Mouse (Mus musculus) liver, embryonic 14.5 days (tissue): ENCODE results near the gene 2900011O08Rik. TPM values are rescaled to one million over a fixed set of nuclear protein-coding genes. Genes with fewer than 3 reads are reported as not detected.

Experiments
- ATAC-seq: fragments of 200-750 bp; cut with Nextera tagmentation; 2 replicates; pipeline ENCODE4 v1.8.0; 2017; ENCODE audit warnings: moderate number of reproducible peaks, mild to moderate bottlenecking, moderate library complexity; ENCODE audit not compliant: insufficient read depth
- DNase-seq, 3 experiments: peaks; one replicate each; pipeline ENCODE4 v3.0.0-alpha.2; 2012 to 2013; ENCODE audit warnings: low read depth in 3 of 3, low spot score in 3 of 3
- H3K27ac ChIP-seq: fragments of 300-500 bp; sonication (generic); 2 replicates; pipeline ENCODE4 v1.5.1; 2014; ENCODE audit warnings: moderate library complexity, mild to moderate bottlenecking, control low read depth, inconsistent platforms
- H3K27me3 ChIP-seq: fragments of 300-500 bp; sonication (generic); 2 replicates; pipeline ENCODE4 v1.6.1; 2014; ENCODE audit warnings: mild to moderate bottlenecking, low read length, moderate library complexity; ENCODE audit not compliant: control insufficient read depth, insufficient read depth
- H3K36me3 ChIP-seq: fragments of 300-500 bp; sonication (generic); replicated peaks from 2 replicates; pipeline ENCODE4 v1.6.1; 2014; ENCODE audit warnings: low read depth; ENCODE audit not compliant: control insufficient read depth, insufficient read depth
- H3K4me1 ChIP-seq, 2 experiments: fragments of 200-500 bp in 1 of 2; fragments of 300-500 bp in 1 of 2; sonication (generic) in 1 of 2; replicated peaks; 2 replicates each; pipeline ENCODE4 v1.6.1; 2012 to 2014; ENCODE audit warnings: antibody characterized with exemption in 1 of 2, inconsistent platforms in 1 of 2, low read length in 1 of 2; ENCODE audit not compliant: control insufficient read depth in 2 of 2, insufficient read depth in 2 of 2
- H3K4me2 ChIP-seq: fragments of 300-500 bp; sonication (generic); 2 replicates; pipeline ENCODE4 v1.6.1; 2014; ENCODE audit warnings: low read depth, mild to moderate bottlenecking, control low read depth, moderate library complexity
- H3K4me3 ChIP-seq, 2 experiments: fragments of 200-500 bp in 1 of 2; fragments of 300-500 bp in 1 of 2; sonication (generic) in 1 of 2; 2 replicates each; pipeline ENCODE4 v1.5.1; 2012 to 2014; ENCODE audit warnings: low read depth in 2 of 2, low read length in 2 of 2, mild to moderate bottlenecking in 2 of 2, control low read depth in 1 of 2, inconsistent platforms in 1 of 2, moderate library complexity in 1 of 2; ENCODE audit not compliant: insufficient read depth in 1 of 2
- H3K9ac ChIP-seq: fragments of 300-500 bp; sonication (generic); replicated peaks from 2 replicates; pipeline ENCODE4 v1.6.1; 2014; ENCODE audit warnings: mild to moderate bottlenecking, control low read depth, moderate library complexity
- H3K9me3 ChIP-seq: fragments of 300-500 bp; sonication (generic); 2 replicates; pipeline ENCODE4 v1.6.1; 2016; ENCODE audit warnings: low read length, mixed read lengths; ENCODE audit not compliant: control insufficient read depth
- CTCF ChIP-seq: IDR thresholded peaks from 2 replicates; pipeline ENCODE4 v1.5.1; 2016; ENCODE audit warnings: antibody characterized with exemption, low read depth, control low read depth
- EP300 ChIP-seq: IDR thresholded peaks from 2 replicates; pipeline ENCODE4 v1.6.1; 2016; ENCODE audit warnings: antibody characterized with exemption, low read depth
- WGBS: fragments of 180-500 bp; shearing (Covaris S2); extraction: QIAGEN DNeasy Blood & Tissue Kit; methylation state at CpG from one replicate; pipeline ENCODE4 v1.1.7; 2014; ENCODE audit not compliant: insufficient replicate concordance; 5-methylcytosine and 5-hydroxymethylcytosine counted together
- polyA plus RNA-seq, 2 experiments: library from polyadenylated mRNA; depleted of rRNA in 1 of 2; stranded (reverse) in 1 of 2; unstranded in 1 of 2; fragments of >200 nt; fragmentation: Nextera tagmentation in 1 of 2; extraction: Ambion mirVana in 1 of 2; gene quantifications; 2 replicates each; pipeline versions ENCODE4 v1.2.1 to v1.2.3; 2012 to 2014

2900011O08Rik gene
- polyA plus RNA-seq, 2 experiments = 0.08 to 0.11 TPM

DNA sequence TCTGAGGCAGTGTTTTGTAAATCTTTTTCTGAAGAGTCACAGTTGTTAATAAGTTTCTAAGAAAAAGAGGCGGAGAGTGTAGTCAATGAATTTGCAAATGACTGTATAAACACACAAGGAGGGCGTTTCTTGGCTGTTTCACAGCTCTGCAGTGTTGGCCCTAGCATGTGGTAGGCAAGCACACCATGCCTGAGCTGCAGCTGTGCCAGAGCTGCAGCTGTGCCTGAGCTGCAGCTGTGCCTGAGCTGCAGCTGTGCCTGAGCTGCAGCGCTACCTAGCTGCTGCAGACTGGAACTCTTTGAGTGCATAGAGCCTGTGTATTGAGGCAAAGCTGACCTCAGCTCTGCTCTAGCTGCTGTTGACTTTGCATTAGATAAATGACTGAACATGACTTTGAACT lies 17.8 kb downstream of the 2900011O08Rik start:
- H3K36me3 ChIP-seq = no peaks in the 10 kb centered on the region
- no peak overlapping the region for H3K27ac ChIP-seq
- no peaks in the 10 kb centered on the region for H3K4me1 ChIP-seq
- ATAC-seq (peak; percentile 50; the same call in 1 of the 2 replicates), DNase-seq (no peak)
- no peaks in the 10 kb centered on the region for H3K9me3 ChIP-seq
- no peak overlapping the region for H3K9ac ChIP-seq
- WGBS = 36% methylated on average over 3 of the region's 3 CpGs
- H3K4me2 ChIP-seq = no peak overlapping the region
- H3K4me3 ChIP-seq = no peak overlapping the region
- TF ChIP-seq CTCF (peak; percentile 68), EP300 (no peak)
- H3K27me3 ChIP-seq = no peaks in the 10 kb centered on the region

GRCm38 (mm10) chr16:14004726-14005125 lies 18.3 kb downstream of the 2900011O08Rik start:
- no peak overlapping the region for H3K4me2 ChIP-seq
- H3K4me1 ChIP-seq = no peaks in the 10 kb centered on the region
- H3K27ac ChIP-seq = no peak overlapping the region
- H3K9ac ChIP-seq = no peak overlapping the region
- H3K27me3 ChIP-seq = no peaks in the 10 kb centered on the region
- H3K4me3 ChIP-seq = no peak overlapping the region
- WGBS = 47% methylated on average over 2 of the region's 2 CpGs
- ATAC-seq = no peak
- no peak for TF ChIP-seq CTCF
- no peak for TF ChIP-seq EP300
- no peaks in the 10 kb centered on the region for H3K9me3 ChIP-seq
- no peaks in the 10 kb centered on the region for H3K36me3 ChIP-seq
- DNase-seq = no peak

GRCm38 (mm10) chr16:14005266-14005665 lies 18.9 kb downstream of the 2900011O08Rik start:
- no peaks in the 10 kb centered on the region for H3K36me3 ChIP-seq
- no peaks in the 10 kb centered on the region for H3K27me3 ChIP-seq
- no peak for TF ChIP-seq CTCF
- no peak for TF ChIP-seq EP300
- H3K4me2 ChIP-seq = no peak overlapping the region
- H3K9me3 ChIP-seq = no peaks in the 10 kb centered on the region
- 43% methylated on average over 4 of the region's 4 CpGs for WGBS
- no peak overlapping the region for H3K4me3 ChIP-seq
- ATAC-seq (no peak), DNase-seq (no peak)
- no peaks in the 10 kb centered on the region for H3K4me1 ChIP-seq
- H3K27ac ChIP-seq = no peak overlapping the region
- H3K9ac ChIP-seq = no peak overlapping the region

- no peak for DNase-seq
- no peak for ATAC-seq
- H3K4me1 ChIP-seq = no peaks in the 10 kb centered on the region
- H3K9me3 ChIP-seq = no peaks in the 10 kb centered on the region
- no peak overlapping the region for H3K4me2 ChIP-seq
- 47% methylated on average over 2 of the region's 2 CpGs for WGBS
- no peak overlapping the region for H3K4me3 ChIP-seq
- TF ChIP-seq CTCF (no peak), EP300 (no peak)
- H3K27me3 ChIP-seq = no peaks in the 10 kb centered on the region
- no peak overlapping the region for H3K27ac ChIP-seq
- H3K9ac ChIP-seq = no peak overlapping the region
- no peaks in the 10 kb centered on the region for H3K36me3 ChIP-seq
Measured at GRCm38 (mm10) chr16:14008081-14008480, 21.7 kb downstream of the 2900011O08Rik start.

GRCm38 (mm10) chr16:14008708-14009107 lies 22.3 kb downstream of the 2900011O08Rik start:
- H3K9ac ChIP-seq = no peak overlapping the region

DNA sequence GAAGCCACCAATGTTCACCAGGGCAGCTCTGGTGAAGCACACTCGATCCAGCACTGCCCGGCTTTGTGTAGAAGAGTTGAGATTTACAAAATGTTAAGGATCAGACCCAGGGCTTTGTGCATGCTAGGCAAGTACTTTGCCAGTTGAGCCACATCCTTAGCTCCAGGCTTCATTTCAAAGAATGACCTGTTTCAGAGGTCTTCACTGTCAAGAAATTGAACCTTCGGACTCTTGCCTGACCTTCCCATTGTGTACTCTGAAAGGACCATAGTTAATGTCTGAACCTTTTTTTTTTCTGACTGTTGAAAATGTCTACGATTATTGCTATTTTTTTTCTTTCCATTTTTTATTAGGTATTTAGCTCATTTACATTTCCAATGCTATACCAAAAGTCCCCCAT lies 23.6 kb downstream of the 2900011O08Rik start:
- ATAC-seq (no peak), DNase-seq (no peak)
- no peaks in the 10 kb centered on the region for H3K36me3 ChIP-seq
- H3K27me3 ChIP-seq = no peaks in the 10 kb centered on the region
- H3K27ac ChIP-seq = no peak overlapping the region
- no peak overlapping the region for H3K9ac ChIP-seq
- TF ChIP-seq CTCF (no peak), EP300 (no peak)
- H3K4me3 ChIP-seq = no peak overlapping the region
- no peaks in the 10 kb centered on the region for H3K9me3 ChIP-seq
- no peak overlapping the region for H3K4me2 ChIP-seq
- 72% methylated on average over 4 of the region's 4 CpGs for WGBS
- H3K4me1 ChIP-seq = no peaks in the 10 kb centered on the region

More at GRCm38 (mm10) chr16:14008708-14009107, 22.3 kb downstream of the 2900011O08Rik start:
- no peak overlapping the region for H3K4me2 ChIP-seq
- H3K4me1 ChIP-seq = no peaks in the 10 kb centered on the region
- H3K9me3 ChIP-seq = no peaks in the 10 kb centered on the region
- DNase-seq = no peak
- no peak overlapping the region for H3K27ac ChIP-seq
- ATAC-seq = no peak
- H3K4me3 ChIP-seq = no peak overlapping the region
- no peaks in the 10 kb centered on the region for H3K27me3 ChIP-seq
- H3K36me3 ChIP-seq = no peaks in the 10 kb centered on the region
- TF ChIP-seq CTCF = no peak
- no peak for TF ChIP-seq EP300
